ENCODE assay signal across 8 mouse cellular contexts in genomic region chr13:113269777-113270776, GRCm38 (mm10). TPM values are rescaled to one million over a fixed set of nuclear protein-coding genes. Genes with fewer than 3 reads are reported as not detected.
DNase-seq lines count a peak whose midpoint lies in the region; ATAC-seq lines count a peak whose summit lies in the region.

No protein-coding gene starts in this region.

- no peak overlapping the region for H3K27ac ChIP-seq in hindbrain, embryonic 14.5 days

- no peaks in the 10 kb centered on the region for H3K36me3 ChIP-seq in hindbrain, embryonic 14.5 days (replicated peaks; ENCODE audit: control insufficient read depth, insufficient read depth)

- 44% methylated on average over 18 of the region's 18 CpGs for WGBS in hindbrain, embryonic 14.5 days

- H3K27me3 ChIP-seq in hindbrain, embryonic 14.5 days (ENCODE audit: control insufficient read depth, insufficient read depth, low read length): 0 out of 2 replicates have a peak, but pooled peaks cover 3% of the 10 kb centered on the region

- no peaks in the 10 kb centered on the region for H3K9me3 ChIP-seq in hindbrain, embryonic 14.5 days (ENCODE audit: control insufficient read depth, low read length)

- H3K4me3 ChIP-seq in hindbrain, embryonic 14.5 days (replicated peaks; ENCODE audit: low read length): no peak overlapping the region

- ATAC-seq in hindbrain, embryonic 14.5 days (ENCODE audit: low FRiP score): peak; percentile 88; the same call in 1 of the 2 replicates
- peak; percentile 72 for ATAC-seq in megakaryocyte, adult 5-6 weeks (ENCODE audit: poor library complexity, severe bottlenecking)

- peak; percentile 89 for DNase-seq in NIH3T3 (ENCODE audit: low read depth)
- DNase-seq in cerebellum, adult 9-10 months: peak; percentile 76
- peak; percentile 45 to 76 for DNase-seq in frontal cortex, postnatal 10 days (ENCODE audit: low spot score in 2 of 2)
- peak; percentile 88 for DNase-seq in hindbrain, embryonic 14.5 days (ENCODE audit: low spot score)
- peak; percentile 82 to 90 for DNase-seq in layer of hippocampus, postnatal 14 days (ENCODE audit: low spot score in 2 of 2)
- peak; percentile 85 to 89 for DNase-seq in right cerebral cortex, adult 2 months (ENCODE audit: low spot score in 2 of 2)
- peak; percentile 57 to 77 for DNase-seq in urinary bladder, postnatal 36 days (ENCODE audit: low spot score in 2 of 2)

- no peaks in the 10 kb centered on the region for H3K4me1 ChIP-seq in hindbrain, embryonic 14.5 days (replicated peaks; ENCODE audit: control insufficient read depth, insufficient read depth, low read length)

- H3K4me2 ChIP-seq in hindbrain, embryonic 14.5 days (replicated peaks): no peak overlapping the region

- no peak overlapping the region for H3K9ac ChIP-seq in hindbrain, embryonic 14.5 days

RNA-seq across cellular contexts. Expression of gene BC067074, which starts 22.9 kb away (rescaled TPM):
- polyA plus RNA-seq in hindbrain, embryonic 14.5 days (2014; fragmentation: Nextera tagmentation; extraction: Ambion mirVana): 1.0 TPM in 2 replicates
- 1 to 10 TPM; 1.2 to 2.4 TPM for total RNA-seq in layer of hippocampus, postnatal 14 days (2021)
- total RNA-seq in megakaryocyte, adult 5-6 weeks (2015): 0.07 and 0.22 TPM in 2 replicates
- total RNA-seq in megakaryocyte, adult 5-6 weeks (2017): 0.22 TPM in 1 of 2 replicates, not detected in the other

RNA-seq across cellular contexts. Expression of gene Gzmk, which starts 44.4 kb away (rescaled TPM):
- polyA plus RNA-seq in hindbrain, embryonic 14.5 days (2014; fragmentation: Nextera tagmentation; extraction: Ambion mirVana): not detected in 2 replicates
- total RNA-seq in layer of hippocampus, postnatal 14 days (2021): not detected
- total RNA-seq in megakaryocyte, adult 5-6 weeks (2015): not detected in 2 replicates
- not detected in 2 replicates for total RNA-seq in megakaryocyte, adult 5-6 weeks (2017)
